Mouse (Mus musculus) G1E (cell line): ENCODE results near the gene Rec8. TPM values are rescaled to one million over a fixed set of nuclear protein-coding genes. Genes with fewer than 3 reads are reported as not detected.

Experiments
- ATAC-seq: 2 replicates; pipeline ENCODE4 v1.8.0; 2016; ENCODE audit warnings: mild to moderate bottlenecking; ENCODE audit not compliant: insufficient number of reproducible peaks, poor library complexity, low FRiP score, severe bottlenecking; ENCODE audit errors: extremely low read depth
- DNase-seq: peaks from one replicate; pipeline ENCODE4 v3.0.0; 2012; ENCODE audit warnings: low spot score
- H3K27me3 ChIP-seq: 2 replicates; pipeline ENCODE4 v1.6.1; 2012; ENCODE audit warnings: mild to moderate bottlenecking, low read length, inconsistent platforms; ENCODE audit not compliant: insufficient read depth
- H3K36me3 ChIP-seq: replicated peaks from 2 replicates; pipeline ENCODE3; 2012; ENCODE audit warnings: mild to moderate bottlenecking, inconsistent platforms
- H3K4me1 ChIP-seq: 2 replicates; pipeline ENCODE4 v1.6.1; 2012; ENCODE audit warnings: low read depth, low read length, inconsistent platforms, mixed read lengths; ENCODE audit not compliant: insufficient read depth
- H3K4me3 ChIP-seq: 2 replicates; pipeline ENCODE4 v1.5.1; 2012; ENCODE audit warnings: low read depth, mild to moderate bottlenecking, inconsistent platforms, low read length, moderate library complexity, mixed read lengths
- H3K9me3 ChIP-seq: replicated peaks from 2 replicates; pipeline ENCODE4 v1.6.1; 2012; ENCODE audit warnings: inconsistent platforms
- CTCF ChIP-seq: IDR thresholded peaks from 2 replicates; pipeline ENCODE4 v1.5.1; 2012; ENCODE audit warnings: low read depth, low read length, inconsistent platforms, mixed read lengths
- GATA1 ChIP-seq: IDR thresholded peaks from 2 replicates; pipeline ENCODE4 v1.6.1; 2012; ENCODE audit warnings: borderline replicate concordance, low read length, inconsistent platforms, mixed read lengths
- GATA2 ChIP-seq: IDR thresholded peaks from 2 replicates; pipeline ENCODE4 v1.6.1; 2012; ENCODE audit warnings: low read depth, low read length, inconsistent platforms, borderline replicate concordance
- POLR2AphosphoS5 ChIP-seq: IDR thresholded peaks from 2 replicates; pipeline ENCODE4 v1.6.1; 2012; ENCODE audit warnings: low read depth, low read length, inconsistent platforms; ENCODE audit not compliant: insufficient replicate concordance
- TAL1 ChIP-seq: conservative IDR thresholded peaks from 2 replicates; pipeline ENCODE4 v1.6.1; 2012; ENCODE audit warnings: low read depth, low read length, inconsistent platforms, mixed read lengths
- polyA plus RNA-seq: library from polyadenylated mRNA; stranded (reverse); fragments of >175 nt; gene quantifications from 2 replicates; pipeline ENCODE4 v1.2.3, GENCODE M21; 2012
- total RNA-seq, 2 experiments: library from RNA; stranded (forward) in 1 of 2; stranded (reverse) in 1 of 2; fragments of 200-1000 nt in 1 of 2; fragments of >200 nt in 1 of 2; fragmentation: Nextera tagmentation in 1 of 2; gene quantifications; 2 replicates each; pipeline ENCODE4 v1.2.3; 2014 to 2017

The Rec8 gene
- total and polyA plus RNA-seq, 3 experiments = 89.9 to 144 (median 123) TPM

GRCm38 (mm10) chr14:55616844-55617243, 993 bp upstream of the Rec8 start:
- no peak for ATAC-seq
- TF ChIP-seq POLR2AphosphoS5 = no peak
- no peak for TF ChIP-seq CTCF
- TF ChIP-seq TAL1 = no peak
- TF ChIP-seq GATA1 = no peak
- TF ChIP-seq GATA2 = no peak
- Histone ChIP-seq H3K9me3 (no peaks in the 10 kb centered on the region), H3K27me3 (no peaks in the 10 kb centered on the region), H3K4me1 (peaks cover 80% of the 10 kb centered on the region), H3K36me3 (peaks cover 29% of the 10 kb centered on the region), H3K4me3 (no peak overlapping the region)
- no peak for DNase-seq

GRCm38 (mm10) chr14:55618486-55619195, 804 bp downstream of the Rec8 start:
- Histone ChIP-seq H3K4me1 (peaks cover 84% of the 10 kb centered on the region), H3K9me3 (no peaks in the 10 kb centered on the region), H3K4me3 (peak overlapping the region; percentile 78), H3K27me3 (no peaks in the 10 kb centered on the region), H3K36me3 (peaks cover 47% of the 10 kb centered on the region)
- DNase-seq (peak; percentile 71), ATAC-seq (peak; percentile 51)
- TF ChIP-seq CTCF = no peak
- TF ChIP-seq GATA2 = peak; percentile 61; the same call in 1 of the 2 replicates
- peak; percentile 67 for TF ChIP-seq TAL1

GRCm38 (mm10) chr14:55628077-55628827, 10.4 kb downstream of the Rec8 start:
- TF ChIP-seq POLR2AphosphoS5 (no peak), TAL1 (peak; percentile 48)
- H3K36me3 ChIP-seq = peaks cover 100% of the 10 kb centered on the region
- no peaks in the 10 kb centered on the region for H3K9me3 ChIP-seq
- H3K4me3 ChIP-seq = peak overlapping the region; percentile 44; the same call in 1 of the 2 replicates
- peaks cover 68% of the 10 kb centered on the region for H3K4me1 ChIP-seq
- peak; percentile 47; the same call in 1 of the 2 replicates for ATAC-seq
- DNase-seq = peak; percentile 35
- no peaks in the 10 kb centered on the region for H3K27me3 ChIP-seq

GRCm38 (mm10) chr14:55629312-55629711, 11.5 kb downstream of the Rec8 start:
- H3K4me1 ChIP-seq = peaks cover 68% of the 10 kb centered on the region
- peaks cover 100% of the 10 kb centered on the region for H3K36me3 ChIP-seq
- ATAC-seq (no peak; the same call in 1 of the 2 replicates), DNase-seq (no peak)
- H3K27me3 ChIP-seq = no peaks in the 10 kb centered on the region
- TF ChIP-seq CTCF = peak; percentile 96
- TF ChIP-seq TAL1 = no peak
- TF ChIP-seq GATA2 = no peak
- H3K4me3 ChIP-seq = no peak overlapping the region
- no peaks in the 10 kb centered on the region for H3K9me3 ChIP-seq

GRCm38 (mm10) chr14:55634874-55635522, 17.2 kb downstream of the Rec8 start:
- Histone ChIP-seq H3K4me3 (peak overlapping the region; percentile 81), H3K27me3 (no peaks in the 10 kb centered on the region), H3K36me3 (peaks cover 93% of the 10 kb centered on the region), H3K4me1 (peaks cover 60% of the 10 kb centered on the region), H3K9me3 (no peaks in the 10 kb centered on the region)
- TF ChIP-seq TAL1 (no peak), GATA1 (no peak), GATA2 (no peak), CTCF (no peak), POLR2AphosphoS5 (no peak)
- DNase-seq = peak; percentile 18
- no peak for ATAC-seq

- peak; percentile 89 for ATAC-seq
- DNase-seq = peak; percentile 76
- Histone ChIP-seq H3K36me3 (peaks cover 93% of the 10 kb centered on the region), H3K4me3 (peak within 1 kb of the TSS; percentile 81), H3K27me3 (no peaks in the 10 kb centered on the region), H3K9me3 (no peaks in the 10 kb centered on the region), H3K4me1 (peaks cover 59% of the 10 kb centered on the region)
- no peak for TF ChIP-seq GATA1
- no peak for TF ChIP-seq POLR2AphosphoS5
- no peak for TF ChIP-seq TAL1
- TF ChIP-seq GATA2 = no peak
- TF ChIP-seq CTCF = no peak
Observed at GRCm38 (mm10) chr14:55635523-55636007, 17.7 kb downstream of the Rec8 start, which contains the start of gene Ipo4. Gene Ipo4, minus strand, starts transcription at chr14:55635957.
